Mouse (Mus musculus): ENCODE data around the gene B430305J03Rik. TPM values are rescaled to one million over a fixed set of nuclear protein-coding genes. Genes with fewer than 3 reads are reported as not detected.

B430305J03Rik gene
- polyA plus RNA-seq, 1 experiment from 2014 or later: not detected

GRCm38 (mm10) chr3:61344031-61344430 is 21.7 kb downstream of the B430305J03Rik start:
- 87% methylated on average over 7 of the region's 7 CpGs for WGBS
- H3K9me3 ChIP-seq: no peaks in the 10 kb centered on the region
- H3K36me3 ChIP-seq (replicated peaks): no peaks in the 10 kb centered on the region
- no peaks in the 10 kb centered on the region for H3K4me1 ChIP-seq
- no peak for ATAC-seq (ENCODE audit: low FRiP score)
- H3K9ac ChIP-seq: no peak overlapping the region
- H3K27ac ChIP-seq: no peak overlapping the region
- no peak overlapping the region for H3K4me3 ChIP-seq (replicated peaks)
- H3K27me3 ChIP-seq: no peaks in the 10 kb centered on the region
- H3K4me2 ChIP-seq: no peak overlapping the region

- ATAC-seq (ENCODE audit: low FRiP score): no peak
- H3K27me3 ChIP-seq: no peaks in the 10 kb centered on the region
- H3K4me2 ChIP-seq: no peak overlapping the region
- H3K27ac ChIP-seq: no peak overlapping the region
- H3K9ac ChIP-seq: no peak overlapping the region
- H3K36me3 ChIP-seq (replicated peaks): no peaks in the 10 kb centered on the region
- WGBS: 52% methylated on average over 5 of the region's 5 CpGs
- no peaks in the 10 kb centered on the region for H3K4me1 ChIP-seq
- H3K9me3 ChIP-seq: no peaks in the 10 kb centered on the region
- H3K4me3 ChIP-seq (replicated peaks): no peak overlapping the region
Observed at GRCm38 (mm10) chr3:61340321-61340720, 25.4 kb downstream of the B430305J03Rik start.

GRCm38 (mm10) chr3:61337230-61337629 is 28.5 kb downstream of the B430305J03Rik start:
- Histone ChIP-seq H3K4me1 (no peaks in the 10 kb centered on the region), H3K4me3 (replicated peaks) (no peak overlapping the region), H3K27me3 (no peaks in the 10 kb centered on the region), H3K4me2 (no peak overlapping the region), H3K9me3 (no peaks in the 10 kb centered on the region), H3K27ac (no peak overlapping the region), H3K36me3 (replicated peaks) (no peaks in the 10 kb centered on the region), H3K9ac (no peak overlapping the region)
- ATAC-seq (ENCODE audit: low FRiP score): no peak
- WGBS: 83% methylated on average over 3 of the region's 3 CpGs

GRCm38 (mm10) chr3:61336205-61336604 is 29.5 kb downstream of the B430305J03Rik start:
- H3K4me1 ChIP-seq: no peaks in the 10 kb centered on the region
- no peaks in the 10 kb centered on the region for H3K9me3 ChIP-seq
- no peaks in the 10 kb centered on the region for H3K27me3 ChIP-seq
- 59% methylated on average over 2 of the region's 2 CpGs for WGBS
- H3K4me2 ChIP-seq: no peak overlapping the region
- H3K36me3 ChIP-seq (replicated peaks): no peaks in the 10 kb centered on the region
- no peak overlapping the region for H3K9ac ChIP-seq
- H3K4me3 ChIP-seq (replicated peaks): no peak overlapping the region
- ATAC-seq (ENCODE audit: low FRiP score): no peak
- H3K27ac ChIP-seq: no peak overlapping the region

- H3K4me1 ChIP-seq: no peaks in the 10 kb centered on the region
- ATAC-seq (ENCODE audit: low FRiP score): no peak
- no peak overlapping the region for H3K4me2 ChIP-seq
- no peak overlapping the region for H3K27ac ChIP-seq
- no peak overlapping the region for H3K4me3 ChIP-seq (replicated peaks)
- H3K9ac ChIP-seq: no peak overlapping the region
- H3K36me3 ChIP-seq (replicated peaks): no peaks in the 10 kb centered on the region
- H3K27me3 ChIP-seq: no peaks in the 10 kb centered on the region
- 88% methylated on average over 6 of the region's 6 CpGs for WGBS
- no peaks in the 10 kb centered on the region for H3K9me3 ChIP-seq
Observed at GRCm38 (mm10) chr3:61321632-61322031, 44.1 kb downstream of the B430305J03Rik start.

- Histone ChIP-seq H3K27ac (no peak overlapping the region), H3K4me2 (no peak overlapping the region), H3K9me3 (no peaks in the 10 kb centered on the region), H3K27me3 (no peaks in the 10 kb centered on the region), H3K4me3 (replicated peaks) (no peak overlapping the region), H3K9ac (no peak overlapping the region), H3K4me1 (no peaks in the 10 kb centered on the region), H3K36me3 (replicated peaks) (no peaks in the 10 kb centered on the region)
- 76% methylated on average over 2 of the region's 2 CpGs for WGBS
- ATAC-seq (ENCODE audit: low FRiP score): no peak
Observed at GRCm38 (mm10) chr3:61320031-61320430, 45.7 kb downstream of the B430305J03Rik start.

- no peak overlapping the region for H3K9ac ChIP-seq
- no peak for ATAC-seq (ENCODE audit: low FRiP score)
- WGBS: 89% methylated on average over 2 of the region's 2 CpGs
Observed at GRCm38 (mm10) chr3:61315002-61315401, 50.7 kb downstream of the B430305J03Rik start.

More at GRCm38 (mm10) chr3:61315002-61315401, 50.7 kb downstream of the B430305J03Rik start:
- no peaks in the 10 kb centered on the region for H3K27me3 ChIP-seq
- H3K4me1 ChIP-seq: no peaks in the 10 kb centered on the region
- H3K4me3 ChIP-seq (replicated peaks): no peak overlapping the region
- H3K27ac ChIP-seq: no peak overlapping the region
- no peaks in the 10 kb centered on the region for H3K36me3 ChIP-seq (replicated peaks)
- H3K4me2 ChIP-seq: no peak overlapping the region
- H3K9me3 ChIP-seq: no peaks in the 10 kb centered on the region

Other genes starting within 250 kb of the B430305J03Rik start
- 15.7 and 16.7 TPM in 2 replicates for gene Rap2b, start 4.3 kb downstream of the B430305J03Rik start, polyA plus RNA-seq (2016; fragmentation: Nextera tagmentation; extraction: Ambion mirVana)

Measured in forebrain, embryonic 12.5 days (tissue).